Mouse (Mus musculus): ENCODE results near the gene Syce1. TPM values are rescaled to one million over a fixed set of nuclear protein-coding genes. Genes with fewer than 3 reads are reported as not detected.
"Not testable (repeated sequence)": the region's sequence is repeated elsewhere in the genome, so short reads cannot be mapped to it uniquely, and the experiment has no call there.

The Syce1 gene
- total RNA-seq, 2 experiments from 2014 or later = not detected

DNA sequence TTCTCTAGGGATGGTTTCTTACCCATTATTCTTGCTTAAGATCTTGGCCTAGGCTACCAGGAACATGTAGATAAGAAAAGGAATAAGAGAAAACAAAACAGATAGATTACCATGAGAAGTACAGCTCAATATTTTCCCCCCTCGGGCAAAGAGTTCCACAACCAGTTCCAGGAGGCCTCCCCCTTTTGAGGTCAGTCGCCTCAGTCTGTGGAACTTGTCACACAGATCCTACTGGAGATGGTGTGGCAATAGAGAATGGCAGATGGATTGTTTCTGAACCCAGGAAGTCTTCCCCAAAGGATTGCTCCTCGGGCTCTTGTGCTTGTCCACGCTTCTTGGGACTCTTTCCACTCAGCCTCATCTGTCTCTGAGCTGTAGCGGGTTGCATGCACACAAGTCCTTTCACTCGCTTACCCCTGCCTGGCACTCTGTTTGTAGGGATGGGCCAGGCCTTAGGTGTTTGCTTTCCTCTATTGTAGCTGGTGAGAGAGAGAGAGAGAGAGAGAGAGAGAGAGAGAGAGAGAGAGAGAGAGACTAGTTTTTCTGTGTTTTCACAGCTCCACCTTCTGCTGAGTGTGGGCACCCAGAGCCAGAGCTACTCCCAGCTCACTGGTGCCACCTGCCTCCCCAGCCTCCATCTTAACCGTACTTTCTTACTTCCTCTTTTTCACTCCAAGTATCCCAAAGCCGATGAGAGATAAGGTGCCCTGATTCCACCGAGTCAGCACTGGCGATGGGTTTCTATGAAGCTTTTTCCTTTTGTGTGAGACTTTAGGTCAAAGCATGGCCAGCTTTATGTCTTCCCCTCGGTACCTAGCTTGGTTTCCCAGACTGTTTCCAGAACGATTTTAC is 21.5 kb downstream of the Syce1 start:
- no peak for DNase-seq (ENCODE audit: low spot score)

DNA sequence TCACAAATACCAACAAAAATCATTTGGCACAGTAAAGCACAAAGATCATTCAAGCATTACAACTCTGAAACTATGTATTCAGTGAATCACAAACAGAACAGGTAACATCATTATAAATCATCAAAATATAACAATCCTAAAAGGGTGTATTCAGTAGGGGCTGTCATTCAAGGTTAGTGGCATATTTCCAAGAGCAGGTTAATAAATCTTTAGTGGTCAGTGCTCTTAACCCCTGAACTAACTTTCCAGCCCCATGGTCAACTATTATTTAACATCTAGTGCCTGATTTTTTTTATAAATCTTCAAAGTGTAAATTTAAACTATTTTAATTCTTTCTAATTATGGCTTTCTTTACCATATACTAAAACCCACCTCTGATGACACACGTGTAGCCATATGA is 22.3 kb downstream of the Syce1 start:
- DNase-seq (ENCODE audit: low spot score) = not testable (repeated sequence)

DNA sequence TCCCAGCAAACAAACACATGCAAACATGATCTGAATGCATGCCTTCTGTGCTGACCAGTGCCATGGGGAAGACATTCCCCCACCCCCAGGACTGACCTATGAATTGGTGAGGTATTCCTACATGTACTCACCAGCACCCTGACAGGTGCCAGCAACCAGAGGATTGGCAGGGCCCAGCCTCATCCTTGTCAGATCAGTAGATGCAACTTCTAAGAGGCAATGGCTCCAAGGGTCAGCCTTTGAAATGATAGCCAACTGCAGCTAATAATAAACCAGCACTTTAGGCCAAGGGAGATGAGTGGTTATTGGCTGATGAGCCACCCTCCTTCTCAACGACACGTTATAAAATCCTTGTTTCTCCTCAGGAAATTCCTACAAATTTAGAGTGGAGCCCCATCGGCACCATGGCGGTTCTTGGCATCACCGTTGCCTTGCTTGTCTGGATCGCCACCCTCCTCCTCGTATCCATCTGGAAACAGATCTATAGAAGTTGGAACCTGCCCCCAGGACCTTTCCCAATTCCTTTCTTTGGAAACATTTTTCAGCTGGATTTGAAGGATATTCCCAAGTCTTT is 24.1 kb downstream of the Syce1 start, which contains the start of gene Cyp2e1:
Gene Cyp2e1 (plus strand): TSS at position 293 of the 574 bp plus-strand sequence.
- no peak for DNase-seq (ENCODE audit: low spot score)

DNA sequence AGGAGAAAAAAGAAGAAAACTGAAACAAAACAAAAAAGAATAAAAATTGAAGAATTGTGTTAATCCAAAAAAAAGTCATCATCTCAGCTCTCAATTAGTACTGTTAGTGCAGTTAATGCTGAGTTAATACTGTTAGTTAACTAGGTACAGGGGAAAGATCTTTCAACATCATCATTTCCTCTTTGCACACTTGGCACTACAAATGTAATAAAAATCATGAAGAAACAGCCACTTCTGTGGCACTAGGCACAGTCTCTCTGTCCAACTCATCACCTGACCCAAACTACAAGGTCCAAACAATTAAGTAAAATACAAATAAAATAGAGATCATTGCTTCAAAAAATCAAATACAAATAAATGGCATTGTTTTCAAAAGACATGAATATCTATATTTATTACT is 27.0 kb downstream of the Syce1 start:
- no peak for DNase-seq (ENCODE audit: low spot score)

DNA sequence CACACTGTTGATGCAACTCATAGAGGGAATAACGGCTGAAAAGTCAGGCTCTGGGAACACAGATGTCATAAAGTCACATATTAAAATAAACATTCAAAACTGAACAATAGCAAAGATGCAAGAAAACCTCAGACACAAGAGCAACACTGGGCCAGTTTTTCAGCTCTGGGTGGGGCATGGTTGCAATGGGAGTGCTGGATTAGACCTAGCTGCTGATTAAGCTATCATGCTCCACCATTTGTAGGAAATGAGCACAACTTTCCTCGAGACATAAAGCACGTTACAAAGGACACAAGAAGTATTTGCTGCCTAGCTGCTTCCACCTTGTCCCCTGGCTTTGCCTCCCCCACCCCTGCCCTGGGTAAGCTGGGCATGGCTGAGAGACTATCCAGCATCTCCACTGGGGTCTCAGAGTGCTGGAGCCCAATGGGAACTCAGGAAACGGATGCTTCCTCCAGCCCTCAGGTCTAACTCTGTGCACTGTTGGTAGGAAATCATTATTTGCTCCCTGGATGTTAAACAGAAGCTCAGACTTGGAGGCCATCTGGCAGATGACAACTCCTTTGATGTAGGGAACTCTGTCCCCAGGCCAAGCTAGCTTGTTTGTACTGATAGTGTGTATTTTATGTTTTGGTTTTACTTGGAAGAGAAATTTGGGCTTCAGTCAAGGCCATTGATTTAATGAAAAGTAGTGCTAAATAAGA is 31.3 kb downstream of the Syce1 start:
- no peak for DNase-seq (ENCODE audit: low spot score)

DNA sequence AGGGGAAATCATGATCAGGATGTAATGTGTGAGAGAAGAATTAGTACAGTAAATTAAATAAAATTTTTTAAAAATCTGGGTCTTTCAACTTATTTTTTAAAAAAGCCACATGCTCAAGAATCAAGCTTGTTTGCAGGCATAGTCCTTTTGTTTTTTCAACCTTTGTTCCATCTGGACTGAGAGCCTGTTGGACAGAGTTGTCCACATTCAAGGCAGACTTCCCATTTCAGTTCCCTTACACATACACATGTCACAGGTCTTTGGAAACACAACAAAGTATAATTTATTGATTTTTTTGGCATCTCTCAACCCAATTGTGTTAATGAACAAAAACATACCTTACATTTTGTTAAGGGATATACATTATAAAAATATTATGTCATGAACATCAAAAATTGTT is 33.1 kb downstream of the Syce1 start:
- no peak for DNase-seq (ENCODE audit: low spot score)

DNA sequence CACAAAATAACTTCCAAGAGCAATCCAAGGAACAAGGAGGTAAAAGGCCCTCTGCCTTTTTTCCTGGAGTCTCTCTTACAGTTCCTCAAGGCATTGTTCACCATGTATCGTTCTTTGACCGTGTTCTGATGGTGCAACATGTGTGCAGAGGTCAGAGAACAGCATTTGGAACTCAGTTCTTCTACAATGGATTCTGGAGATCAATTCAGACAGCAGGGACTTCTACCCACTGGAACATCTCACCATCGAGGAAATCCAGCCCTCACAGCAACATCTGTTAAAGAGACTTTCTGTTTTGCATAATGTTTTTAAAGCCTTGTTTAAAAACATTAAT is 38.9 kb downstream of the Syce1 start:
- no peak for DNase-seq (ENCODE audit: low spot score)

DNA sequence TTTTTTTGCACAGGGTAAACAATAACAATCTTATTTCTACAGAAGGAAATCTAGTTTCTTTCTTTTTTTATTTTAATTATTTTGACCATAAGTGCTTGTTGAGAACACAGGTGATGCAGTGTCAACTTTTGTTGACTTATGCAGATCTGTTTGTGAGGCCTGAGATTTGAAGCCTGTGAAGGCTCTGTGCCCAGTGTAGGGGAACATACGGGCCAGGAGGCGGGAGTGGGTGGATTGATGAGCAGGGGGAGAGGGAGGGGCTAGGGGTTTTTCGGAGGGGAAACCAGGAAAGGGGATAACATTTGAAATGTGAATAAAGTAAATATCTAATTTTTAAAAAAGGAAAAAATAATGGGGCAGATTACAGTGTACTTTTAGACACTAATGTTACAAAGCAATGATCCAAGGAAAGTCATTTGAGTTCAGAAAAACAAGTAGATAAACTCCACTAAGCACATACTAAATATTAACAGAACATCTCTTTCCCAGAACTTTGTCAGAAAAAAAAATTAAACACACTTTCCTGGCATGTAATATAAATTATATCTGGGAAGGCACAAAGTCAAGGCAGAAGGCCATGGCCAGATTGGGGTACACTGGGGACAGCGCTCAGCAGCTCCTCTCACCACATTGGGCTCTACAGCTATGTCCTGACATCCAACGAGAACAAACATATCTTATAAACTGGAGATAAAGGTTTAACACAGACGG is 39.4 kb downstream of the Syce1 start:
- no peak for DNase-seq (ENCODE audit: low spot score)

DNA sequence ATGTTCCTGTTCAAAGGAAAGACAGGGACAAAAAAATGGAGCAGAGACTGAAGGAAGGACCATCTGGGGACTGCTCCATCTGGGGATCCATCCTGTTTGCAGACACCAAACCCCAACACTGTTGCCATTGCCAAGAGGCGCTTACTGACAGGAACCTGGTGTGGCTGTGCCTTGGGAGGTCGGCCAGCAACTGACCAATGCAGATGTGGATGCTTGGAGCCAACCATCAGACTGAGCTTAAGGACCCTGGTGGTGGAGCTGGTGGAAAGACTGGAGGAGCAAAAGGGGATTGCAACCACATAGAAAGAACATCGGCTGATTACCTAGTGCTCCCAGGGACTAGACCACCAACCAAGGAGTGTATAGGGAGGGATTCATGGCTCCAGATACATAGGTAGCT is 40.2 kb downstream of the Syce1 start:
- DNase-seq (ENCODE audit: low spot score) = no peak

DNA sequence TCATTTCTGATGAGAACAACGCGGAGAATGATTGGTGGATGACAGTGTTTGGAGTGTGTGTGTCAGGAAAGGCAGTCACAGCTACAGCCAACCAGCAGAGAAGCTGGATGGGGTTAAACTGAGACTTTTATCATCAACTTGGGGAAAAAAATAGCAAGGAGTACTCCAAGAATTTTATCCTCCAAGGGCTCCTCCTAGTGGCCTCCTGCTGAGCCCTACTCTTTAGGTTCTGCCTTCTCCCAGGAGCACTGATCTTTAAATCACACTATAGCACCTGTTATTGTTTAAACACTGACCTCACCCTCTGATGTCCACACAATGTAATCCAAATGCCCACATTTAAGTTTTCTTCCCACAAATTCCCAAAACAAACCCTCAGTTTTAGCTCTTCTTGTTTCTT is 54.5 kb downstream of the Syce1 start:
- no peak for DNase-seq (ENCODE audit: low spot score)

Other genes with a start within 250 kb of the Syce1 start
- not detected for gene Olfr538, start 220.0 kb downstream of the Syce1 start, total RNA-seq (2021)
- not detected for gene Olfr46, start 186.6 kb downstream of the Syce1 start, total RNA-seq (2021)
- not detected for gene Olfr61, start 158.9 kb downstream of the Syce1 start, total RNA-seq (2021)
- not detected for gene Olfr53, start 141.4 kb downstream of the Syce1 start, total RNA-seq (2021)
- gene Olfr539, start 127.9 kb downstream of the Syce1 start, total RNA-seq (2021) = not detected
- not detected for gene Olfr45, start 105.9 kb downstream of the Syce1 start, total RNA-seq (2021)
- not detected for gene Olfr541, start 90.6 kb downstream of the Syce1 start, total RNA-seq (2021)
- 10 to 100 TPM; 12.1 to 13.7 TPM for gene Cyp2e1, start 24.1 kb downstream of the Syce1 start, total RNA-seq (2021)
- not detected for gene Zfp941, start 34.3 kb upstream of the Syce1 start, total RNA-seq (2021)
- gene Urah, start 47.2 kb upstream of the Syce1 start, total RNA-seq (2021) = not detected
- not detected for gene Scgb1c1, start 57.7 kb upstream of the Syce1 start, total RNA-seq (2021)
- not detected for gene Odf3, start 60.0 kb upstream of the Syce1 start, total RNA-seq (2021)
- gene Gm45785, start 68.5 kb upstream of the Syce1 start, total RNA-seq (2021) = not detected
- gene Ric8a, start 69.1 kb upstream of the Syce1 start, total RNA-seq (2021) = 10 to 100 TPM; 11.9 to 13.7 TPM
- gene Bet1l, start 69.7 kb upstream of the Syce1 start, total RNA-seq (2021) = 1 to 10 TPM; 5.0 to 6.1 TPM
- 10 to 100 TPM; 83.0 to 87.8 TPM for gene Psmd13, start 94.1 kb upstream of the Syce1 start, total RNA-seq (2021)
- gene Sirt3, start 94.5 kb upstream of the Syce1 start, total RNA-seq (2021) = 10 to 100 TPM; 22.5 to 25.5 TPM
- gene Cox8b, start 112.6 kb upstream of the Syce1 start, total RNA-seq (2021) = 1,000 to 10,000 TPM; 2,037 to 2,233 TPM
- gene Nlrp6, start 133.1 kb upstream of the Syce1 start, total RNA-seq (2021) = not detected
- gene Pgghg, start 153.5 kb upstream of the Syce1 start, total RNA-seq (2021) = 1 to 10 TPM; 2.2 to 3.4 TPM
- gene Ifitm5, start 162.4 kb upstream of the Syce1 start, total RNA-seq (2021) = not detected
- gene Gm45717, start 168.1 kb upstream of the Syce1 start, total RNA-seq (2021) = not detected
- 10 to 100 TPM; 44.8 to 64.4 TPM for gene Ifitm2, start 168.1 kb upstream of the Syce1 start, total RNA-seq (2021)
- gene Ifitm1, start 179.4 kb upstream of the Syce1 start, total RNA-seq (2021) = 1 to 10 TPM in 1 of 2 experiments, under 1 TPM in 1; 0.97 to 1.3 TPM
- gene Ifitm3, start 222.9 kb upstream of the Syce1 start, total RNA-seq (2021) = 10 to 100 TPM; 32.8 to 49.0 TPM
- gene Ifitm6, start 230.1 kb upstream of the Syce1 start, total RNA-seq (2021) = not detected
- gene Gm17387, start 241.3 kb upstream of the Syce1 start, total RNA-seq (2021) = not detected